Mouse (Mus musculus) liver, embryonic 16.5 days (tissue): ENCODE measurements around the gene Pla2g2f. TPM values are rescaled to one million over a fixed set of nuclear protein-coding genes. Genes with fewer than 3 reads are reported as not detected.

Experiments
- ATAC-seq: fragments of 200-750 bp; cut with Nextera tagmentation; 2 replicates; pipeline ENCODE4 v1.8.0; 2017; ENCODE audit warnings: low read depth, mild to moderate bottlenecking, moderate number of reproducible peaks, moderate library complexity
- H3K27ac ChIP-seq: fragments of 300-500 bp; sonication (generic); 2 replicates; pipeline ENCODE4 v1.5.1; 2014; ENCODE audit warnings: mild to moderate bottlenecking, low read length
- H3K27me3 ChIP-seq: fragments of 300-500 bp; sonication (generic); 2 replicates; pipeline ENCODE4 v1.6.1; 2014; ENCODE audit warnings: low read depth, low read length, mixed read lengths; ENCODE audit not compliant: control insufficient read depth, insufficient read depth
- H3K36me3 ChIP-seq: fragments of 300-500 bp; sonication (generic); 2 replicates; pipeline ENCODE4 v1.6.1; 2014; ENCODE audit warnings: mild to moderate bottlenecking; ENCODE audit not compliant: control insufficient read depth, insufficient read depth
- H3K4me1 ChIP-seq: fragments of 300-500 bp; sonication (generic); 2 replicates; pipeline ENCODE4 v1.6.1; 2014; ENCODE audit warnings: low read depth, low read length, mixed read lengths; ENCODE audit not compliant: control insufficient read depth
- H3K4me2 ChIP-seq: fragments of 300-500 bp; sonication (generic); 2 replicates; pipeline ENCODE4 v1.6.1; 2014; ENCODE audit warnings: low read depth, low read length, mixed read lengths
- H3K4me3 ChIP-seq: fragments of 300-500 bp; sonication (generic); 2 replicates; pipeline ENCODE4 v1.5.1; 2014; ENCODE audit warnings: low read depth, mild to moderate bottlenecking, low read length
- H3K9ac ChIP-seq: fragments of 300-500 bp; sonication (generic); 2 replicates; pipeline ENCODE4 v1.6.1; 2014; ENCODE audit warnings: low read depth, low read length
- H3K9me3 ChIP-seq: fragments of 300-500 bp; sonication (generic); replicated peaks from 2 replicates; pipeline ENCODE4 v1.6.1; 2016; ENCODE audit warnings: low read length; ENCODE audit not compliant: control insufficient read depth
- WGBS: fragments of 180-500 bp; shearing (Covaris S2); extraction: QIAGEN DNeasy Blood & Tissue Kit; methylation state at CpG from one replicate; pipeline ENCODE4 v1.1.7; 2014; ENCODE audit not compliant: insufficient replicate concordance; 5-methylcytosine and 5-hydroxymethylcytosine counted together
- polyA plus RNA-seq: library from polyadenylated mRNA; unstranded; fragments of >200 nt; fragmentation: Nextera tagmentation; extraction: Ambion mirVana; gene quantifications from 2 replicates; pipeline ENCODE4 v1.2.1, GENCODE M21; 2015

Pla2g2f gene
- polyA plus RNA-seq, 1 experiment from 2014 or later: not detected

DNA sequence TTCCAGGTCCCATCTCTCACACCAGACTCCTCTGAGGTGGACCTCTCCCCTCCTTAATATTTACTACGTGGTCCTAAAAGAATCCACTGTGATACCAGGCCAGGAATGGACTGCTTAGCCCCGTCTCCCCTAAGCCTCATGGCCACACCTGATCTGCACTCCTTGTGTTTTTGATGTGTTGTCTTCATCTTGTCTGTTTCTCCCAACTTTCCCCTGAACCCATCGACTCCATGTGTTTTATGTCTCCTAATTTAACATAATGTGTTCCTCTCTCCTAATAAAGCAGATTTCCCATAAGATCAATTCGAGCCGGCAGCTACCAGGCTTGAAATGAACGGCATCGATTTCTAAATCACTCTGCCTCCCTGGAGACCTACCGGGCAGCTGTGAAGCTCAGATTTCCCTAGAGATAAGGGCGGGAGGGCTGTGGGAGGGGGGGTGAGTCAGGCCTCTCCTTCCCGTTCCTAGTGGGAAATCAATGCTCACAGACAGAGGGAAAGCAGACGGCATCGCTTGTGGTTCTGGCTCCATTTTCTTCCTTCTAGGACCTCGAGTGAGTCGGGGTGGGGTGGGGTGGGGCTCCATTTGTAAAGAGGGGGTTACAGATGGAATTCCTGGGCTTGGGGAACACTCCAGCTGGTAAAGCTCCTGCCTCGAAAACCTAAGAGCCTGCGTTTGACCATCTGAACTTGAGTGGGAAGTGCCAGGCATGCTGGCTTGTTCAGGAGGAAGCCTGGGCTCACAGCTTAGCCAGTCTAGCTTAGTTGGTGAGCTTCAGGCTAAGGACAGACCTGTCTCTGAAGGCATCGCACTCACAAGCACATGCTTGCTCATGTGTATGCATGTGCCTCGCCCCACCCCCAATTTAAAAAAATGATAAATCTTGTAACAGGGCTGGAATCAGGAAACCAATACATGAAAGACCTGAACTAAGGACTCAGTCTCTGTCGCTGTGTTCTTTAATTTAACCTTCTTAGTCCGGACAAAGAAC lies 20.3 kb upstream of the Pla2g2f start:
- no peaks in the 10 kb centered on the region for H3K36me3 ChIP-seq
- no peak overlapping the region for H3K27ac ChIP-seq
- no peaks in the 10 kb centered on the region for H3K9me3 ChIP-seq
- no peak overlapping the region for H3K4me2 ChIP-seq
- ATAC-seq: no peak
- no peak overlapping the region for H3K9ac ChIP-seq
- no peaks in the 10 kb centered on the region for H3K4me1 ChIP-seq
- H3K27me3 ChIP-seq: no peaks in the 10 kb centered on the region
- WGBS: 32% methylated on average over 20 of the region's 20 CpGs
- no peak overlapping the region for H3K4me3 ChIP-seq

DNA sequence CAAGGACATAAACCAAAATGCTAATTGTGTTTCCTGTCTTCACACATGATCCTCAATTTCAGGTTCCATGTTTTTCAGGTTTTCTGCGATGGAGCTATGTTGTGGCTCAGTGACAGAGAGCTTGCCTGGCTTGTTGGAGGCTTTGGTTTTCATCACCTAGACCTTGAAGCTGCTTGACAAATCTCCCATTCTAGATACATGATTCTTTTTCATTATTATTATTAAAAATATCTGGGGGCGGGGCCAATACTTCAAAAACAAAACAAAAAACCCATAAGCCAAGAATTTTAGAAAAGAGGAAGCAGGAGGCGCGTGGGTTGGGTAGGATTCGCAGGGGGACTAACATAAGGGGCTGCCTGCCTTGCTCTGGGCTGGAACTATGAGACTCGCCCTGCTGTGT lies 18.0 kb upstream of the Pla2g2f start, which contains the start of gene Pla2g2d:
Gene Pla2g2d, plus strand, starts transcription at position 301 of the 400 bp plus-strand sequence.
- H3K27ac ChIP-seq: no peak within 1 kb of the TSS
- H3K4me2 ChIP-seq: no peak within 1 kb of the TSS
- ATAC-seq: no peak
- 51% methylated on average over 6 of the region's 6 CpGs for WGBS
- H3K36me3 ChIP-seq: no peaks in the 10 kb centered on the region
- no peak within 1 kb of the TSS for H3K4me3 ChIP-seq
- no peaks in the 10 kb centered on the region for H3K4me1 ChIP-seq
- no peaks in the 10 kb centered on the region for H3K27me3 ChIP-seq
- H3K9ac ChIP-seq: no peak within 1 kb of the TSS
- H3K9me3 ChIP-seq: no peaks in the 10 kb centered on the region

DNA sequence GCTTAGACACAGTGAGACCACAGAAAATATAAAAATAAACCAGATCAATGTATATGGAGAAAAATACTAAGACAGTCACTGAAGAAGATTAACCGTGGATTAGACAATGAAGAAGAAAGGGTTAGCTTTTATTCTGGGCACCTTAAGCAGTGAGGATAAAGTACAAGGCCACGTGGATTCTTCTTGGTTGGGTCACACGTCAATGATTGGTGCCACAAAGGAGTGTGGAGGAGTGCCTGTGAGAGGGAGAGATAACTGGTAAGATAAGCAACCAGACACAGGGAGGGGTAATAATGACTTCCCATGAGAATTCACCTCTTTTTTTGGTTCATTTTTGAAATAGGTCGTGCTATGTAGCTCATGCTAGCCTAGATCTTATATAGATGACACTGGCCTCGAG lies 15.0 kb upstream of the Pla2g2f start:
- Histone ChIP-seq H3K9ac (no peak overlapping the region), H3K4me2 (no peak overlapping the region), H3K36me3 (no peaks in the 10 kb centered on the region), H3K9me3 (no peaks in the 10 kb centered on the region), H3K4me1 (no peaks in the 10 kb centered on the region), H3K4me3 (no peak overlapping the region), H3K27ac (no peak overlapping the region), H3K27me3 (no peaks in the 10 kb centered on the region)
- WGBS: 48% methylated on average over 5 of the region's 5 CpGs
- no peak for ATAC-seq

DNA sequence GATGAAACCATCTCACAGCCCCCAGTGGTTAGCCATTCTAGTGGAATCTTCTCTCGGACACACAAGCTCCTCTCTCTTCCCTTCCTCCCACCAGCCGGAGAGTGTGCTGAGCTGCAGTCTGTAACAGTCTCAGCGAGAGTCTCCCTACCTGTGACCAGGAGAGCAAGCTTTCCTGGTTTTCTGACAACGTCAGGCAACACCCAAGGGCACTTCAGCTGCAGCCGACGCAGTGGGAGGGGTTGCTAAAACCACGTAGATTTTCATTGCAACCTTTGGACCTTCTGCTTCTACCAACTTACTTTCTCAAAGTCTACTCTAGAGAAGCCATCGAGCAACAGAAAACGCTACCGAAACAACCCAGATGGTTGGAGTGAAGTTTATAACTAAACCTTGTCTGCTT lies 14.5 kb upstream of the Pla2g2f start:
- Histone ChIP-seq H3K27me3 (no peaks in the 10 kb centered on the region), H3K4me1 (no peaks in the 10 kb centered on the region), H3K9ac (no peak overlapping the region), H3K9me3 (no peaks in the 10 kb centered on the region), H3K27ac (no peak overlapping the region), H3K36me3 (no peaks in the 10 kb centered on the region), H3K4me2 (no peak overlapping the region), H3K4me3 (no peak overlapping the region)
- no peak for ATAC-seq
- WGBS: 63% methylated on average over 10 of the region's 10 CpGs

DNA sequence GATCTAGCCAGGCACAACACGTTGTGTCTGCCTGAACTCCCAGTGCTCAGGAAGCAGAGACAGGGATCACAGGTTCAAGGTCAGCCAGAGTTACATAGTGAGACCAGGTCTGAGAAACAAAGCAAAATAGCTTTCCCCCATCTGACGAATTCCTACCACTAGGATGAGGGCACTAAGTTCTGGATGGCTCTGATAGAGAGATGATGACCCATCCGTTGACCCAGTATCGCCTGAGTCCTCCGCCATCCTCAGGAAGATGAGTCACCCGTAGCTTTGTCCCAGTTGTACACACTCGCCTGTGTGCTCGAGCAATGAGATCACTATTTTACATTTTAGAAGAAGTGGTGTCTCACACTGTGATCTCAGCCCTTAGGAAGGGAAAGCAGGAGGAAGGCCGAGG lies 4.8 kb upstream of the Pla2g2f start:
- no peak overlapping the region for H3K4me2 ChIP-seq
- no peaks in the 10 kb centered on the region for H3K36me3 ChIP-seq
- 52% methylated on average over 9 of the region's 9 CpGs for WGBS
- H3K27me3 ChIP-seq: no peaks in the 10 kb centered on the region
- no peak overlapping the region for H3K9ac ChIP-seq
- H3K27ac ChIP-seq: no peak overlapping the region
- no peak overlapping the region for H3K4me3 ChIP-seq
- H3K4me1 ChIP-seq: no peaks in the 10 kb centered on the region
- ATAC-seq: no peak
- H3K9me3 ChIP-seq: no peaks in the 10 kb centered on the region

DNA sequence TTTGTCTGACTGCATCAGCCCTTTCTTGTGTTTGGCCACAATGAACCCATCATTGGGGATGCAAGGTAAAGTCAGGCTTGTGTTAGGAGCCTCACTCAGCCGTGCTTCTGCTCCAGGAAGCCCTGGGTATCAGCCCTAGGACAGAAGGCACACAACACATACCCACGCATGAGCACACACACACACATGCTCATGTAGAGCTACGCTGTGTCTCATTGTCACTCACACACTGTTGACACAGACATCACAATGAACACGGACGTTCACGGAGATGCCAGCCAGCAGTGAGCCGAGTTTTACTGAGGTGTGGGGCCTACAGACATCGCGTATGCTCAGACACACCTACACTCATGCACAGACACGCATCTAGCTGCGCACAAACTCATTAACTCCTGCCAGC lies 1.4 kb downstream of the Pla2g2f start:
- Histone ChIP-seq H3K27me3 (no peaks in the 10 kb centered on the region), H3K4me3 (no peak overlapping the region), H3K9me3 (no peaks in the 10 kb centered on the region), H3K27ac (no peak overlapping the region), H3K9ac (no peak overlapping the region), H3K36me3 (no peaks in the 10 kb centered on the region), H3K4me1 (no peaks in the 10 kb centered on the region), H3K4me2 (no peak overlapping the region)
- 65% methylated on average over 11 of the region's 11 CpGs for WGBS
- ATAC-seq: no peak

DNA sequence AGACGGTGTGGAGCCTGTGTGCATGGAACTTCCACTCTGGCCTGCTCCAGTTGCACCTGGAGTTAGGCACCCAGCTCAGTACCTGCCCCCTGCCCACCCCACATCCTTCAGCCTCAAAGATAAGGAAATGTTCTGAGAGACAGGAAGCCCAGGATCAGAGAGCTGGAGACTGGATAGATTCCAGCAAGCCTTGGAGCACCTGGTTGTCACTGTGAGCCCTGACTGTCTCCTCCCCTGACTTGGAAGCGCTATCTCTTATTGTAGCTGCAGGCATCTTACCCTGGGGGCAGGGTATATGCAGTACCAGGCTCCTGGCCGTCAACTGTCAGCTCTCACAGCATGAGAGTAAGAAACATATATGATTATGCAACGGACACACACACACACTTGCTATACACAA lies 2.0 kb downstream of the Pla2g2f start:
- Histone ChIP-seq H3K4me3 (no peak overlapping the region), H3K36me3 (no peaks in the 10 kb centered on the region), H3K9ac (no peak overlapping the region), H3K4me2 (no peak overlapping the region), H3K4me1 (no peaks in the 10 kb centered on the region), H3K27me3 (no peaks in the 10 kb centered on the region), H3K9me3 (no peaks in the 10 kb centered on the region), H3K27ac (no peak overlapping the region)
- no peak for ATAC-seq
- 53% methylated on average over 4 of the region's 4 CpGs for WGBS

DNA sequence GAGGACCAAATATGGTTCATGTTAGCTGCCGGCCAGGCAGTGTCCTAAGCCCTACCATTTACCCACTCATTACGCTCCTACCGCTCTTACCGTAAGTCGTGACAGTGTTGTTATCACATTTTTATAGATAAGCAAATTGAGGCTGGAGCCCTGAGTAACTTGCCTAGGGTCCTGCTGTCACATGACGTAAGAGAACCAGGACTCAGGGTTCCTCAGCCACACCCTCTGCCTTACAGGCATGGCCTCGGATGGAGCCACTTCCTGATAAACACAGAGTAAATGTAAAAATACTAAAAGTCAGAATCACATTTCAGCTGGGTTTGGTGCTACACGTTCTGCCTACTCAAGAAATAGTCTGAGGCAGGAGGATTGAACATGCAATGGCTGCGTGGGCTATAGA lies 3.0 kb downstream of the Pla2g2f start:
- Histone ChIP-seq H3K27ac (no peak overlapping the region), H3K9me3 (no peaks in the 10 kb centered on the region), H3K9ac (no peak overlapping the region), H3K36me3 (no peaks in the 10 kb centered on the region), H3K4me2 (no peak overlapping the region), H3K4me1 (no peaks in the 10 kb centered on the region), H3K27me3 (no peaks in the 10 kb centered on the region), H3K4me3 (no peak overlapping the region)
- WGBS: 61% methylated on average over 9 of the region's 9 CpGs
- ATAC-seq: no peak

DNA sequence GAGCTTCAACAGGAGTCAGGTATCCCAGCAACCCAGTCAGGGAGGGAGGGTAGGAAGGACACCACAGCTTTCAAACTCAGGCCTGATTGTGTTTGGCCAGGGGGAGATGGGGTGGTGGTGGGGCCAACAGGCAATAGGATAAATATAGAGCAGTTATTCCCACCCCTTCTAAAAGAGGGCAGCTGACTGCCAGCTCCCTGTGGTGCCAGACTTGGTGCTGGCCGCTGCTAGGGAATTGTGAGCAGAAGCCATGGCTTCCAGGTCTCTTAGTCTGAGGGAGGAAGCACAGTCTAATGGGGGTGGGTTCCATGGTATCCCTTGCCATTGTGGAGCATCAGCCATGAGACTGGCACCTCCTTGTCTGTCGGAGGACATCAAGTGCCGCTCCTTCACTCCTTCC lies 3.8 kb downstream of the Pla2g2f start:
- Histone ChIP-seq H3K9ac (no peak overlapping the region), H3K4me2 (no peak overlapping the region), H3K27ac (no peak overlapping the region), H3K27me3 (no peaks in the 10 kb centered on the region), H3K9me3 (no peaks in the 10 kb centered on the region), H3K36me3 (no peaks in the 10 kb centered on the region), H3K4me3 (no peak overlapping the region), H3K4me1 (no peaks in the 10 kb centered on the region)
- ATAC-seq: no peak
- 67% methylated on average over 3 of the region's 3 CpGs for WGBS
